Mouse (Mus musculus) ES-E14 (cell line): ENCODE results near the gene Slc38a3. TPM values are rescaled to one million over a fixed set of nuclear protein-coding genes. Genes with fewer than 3 reads are reported as not detected.

Experiments used
- DNase-seq: peaks from one replicate; pipeline ENCODE4 v3.0.0-alpha.2; 2013; ENCODE audit warnings: low read depth, low spot score
- H3K27ac ChIP-seq: 2 replicates; pipeline ENCODE4 v1.5.1; 2012; ENCODE audit warnings: low read depth, mild to moderate bottlenecking, low read length, moderate library complexity, mixed read lengths; ENCODE audit not compliant: poor library complexity, insufficient read depth, severe bottlenecking
- H3K36me3 ChIP-seq: 2 replicates; pipeline ENCODE4 v1.6.1; 2012; ENCODE audit warnings: mild to moderate bottlenecking, low read length, moderate library complexity, mixed read lengths; ENCODE audit not compliant: control insufficient read depth, poor library complexity, insufficient read depth, severe bottlenecking
- H3K4me1 ChIP-seq, 2 experiments: fragments of 150-350 bp in 1 of 2; sonication (generic) in 1 of 2; 2 replicates each; pipeline ENCODE4 v1.6.1; 2012; ENCODE audit warnings: low read length in 2 of 2, mild to moderate bottlenecking in 1 of 2, mixed read lengths in 1 of 2; ENCODE audit not compliant: control insufficient read depth in 2 of 2, insufficient read depth in 2 of 2, poor library complexity in 1 of 2
- H3K4me3 ChIP-seq, 2 experiments: fragments of 150-350 bp in 1 of 2; sonication (generic) in 1 of 2; 2 replicates each; pipeline ENCODE4 v1.5.1; 2012; ENCODE audit warnings: low read length in 2 of 2, low read depth in 1 of 2, mild to moderate bottlenecking in 1 of 2, mixed read lengths in 1 of 2; ENCODE audit not compliant: insufficient read depth in 1 of 2, poor library complexity in 1 of 2, severe bottlenecking in 1 of 2
- H3K9ac ChIP-seq: 2 replicates; pipeline ENCODE4 v1.6.1; 2012; ENCODE audit warnings: low read depth, mild to moderate bottlenecking, low read length, mixed read lengths; ENCODE audit not compliant: poor library complexity, insufficient read depth, severe bottlenecking
- H3K9me3 ChIP-seq: fragments of 150-350 bp; sonication (generic); 2 replicates; pipeline ENCODE4 v1.6.1; 2012; ENCODE audit warnings: low read depth, mild to moderate bottlenecking, low read length; ENCODE audit not compliant: control insufficient read depth, insufficient read depth
- CHD2 ChIP-seq: IDR thresholded peaks from 2 replicates; pipeline ENCODE4 v1.6.1; 2014; ENCODE audit warnings: mild to moderate bottlenecking, low read depth, low read length, inconsistent platforms
- HCFC1 ChIP-seq: IDR thresholded peaks from 2 replicates; pipeline ENCODE4 v1.6.1; 2012; ENCODE audit warnings: low read length, inconsistent platforms, borderline replicate concordance; ENCODE audit not compliant: insufficient read depth
- MAFK ChIP-seq: IDR thresholded peaks from 2 replicates; pipeline ENCODE4 v1.6.1; 2014; ENCODE audit warnings: mild to moderate bottlenecking, low read depth, low read length, inconsistent platforms; ENCODE audit not compliant: insufficient read depth
- ZC3H11A ChIP-seq: IDR thresholded peaks from 2 replicates; pipeline ENCODE4 v1.6.1; 2012; ENCODE audit warnings: low read depth, mild to moderate bottlenecking, inconsistent platforms, low read length, borderline replicate concordance
- ZNF384 ChIP-seq: IDR thresholded peaks from 2 replicates; pipeline ENCODE4 v1.6.1; 2012; ENCODE audit warnings: low read depth, low read length, inconsistent platforms
- in situ Hi-C, 2 experiments: fragments of 600-800 bp; cut with MboI; formaldehyde crosslinking; loops; one replicate each; pipeline ENCODE4 v1.15.1; 2025; ENCODE audit warnings: low sequenced_read_pairs in 2 of 2, inconsistent platforms in 1 of 2; ENCODE audit not compliant: unreplicated experiment in 2 of 2
- total RNA-seq: library from RNA; depleted of rRNA; stranded (reverse); fragments of 300-350 nt; gene quantifications from 2 replicates; pipeline ENCODE4 v1.2.3, GENCODE M21; 2012

Slc38a3 gene
- total RNA-seq, 1 experiment, result 2.9 TPM

DNA sequence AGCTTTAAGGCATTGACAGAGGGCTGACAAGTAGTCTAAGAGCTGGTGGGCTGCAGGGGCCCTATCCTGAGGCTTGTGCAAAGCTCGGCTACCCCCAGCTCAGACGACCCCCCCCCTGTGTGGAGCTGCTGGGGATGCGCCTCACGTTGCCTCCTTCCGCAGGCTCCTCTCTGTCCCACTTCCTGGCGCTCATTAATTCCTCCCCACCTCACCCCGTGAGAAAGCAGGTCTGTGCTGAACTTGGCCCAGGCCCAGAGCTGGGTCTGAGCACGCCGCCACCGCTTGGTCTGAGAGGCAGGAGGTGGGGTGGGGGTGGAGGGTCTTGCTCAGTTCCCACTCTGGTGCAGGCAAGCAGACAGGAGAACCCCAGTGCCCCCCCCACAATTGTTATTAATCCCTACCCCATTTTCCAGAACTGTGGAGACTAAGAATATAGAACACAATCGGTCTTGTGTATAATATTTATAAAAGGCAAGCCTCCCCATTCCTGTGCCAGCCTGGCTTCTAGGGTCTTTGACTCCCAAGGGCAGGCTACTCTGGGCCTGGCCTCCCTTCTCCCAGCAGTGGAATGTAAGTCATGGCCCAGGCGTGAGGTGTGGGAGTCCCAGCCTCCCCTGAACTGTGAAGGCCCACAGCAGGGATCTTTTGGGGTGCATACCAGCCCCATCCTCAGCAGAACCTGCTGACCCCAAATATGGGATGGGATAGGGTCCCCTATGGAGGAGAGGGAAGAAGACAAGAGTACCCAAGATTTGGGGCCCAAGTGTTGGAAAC is 18.4 kb downstream of the Slc38a3 start:
- in situ Hi-C loops, result no loop called here

DNA sequence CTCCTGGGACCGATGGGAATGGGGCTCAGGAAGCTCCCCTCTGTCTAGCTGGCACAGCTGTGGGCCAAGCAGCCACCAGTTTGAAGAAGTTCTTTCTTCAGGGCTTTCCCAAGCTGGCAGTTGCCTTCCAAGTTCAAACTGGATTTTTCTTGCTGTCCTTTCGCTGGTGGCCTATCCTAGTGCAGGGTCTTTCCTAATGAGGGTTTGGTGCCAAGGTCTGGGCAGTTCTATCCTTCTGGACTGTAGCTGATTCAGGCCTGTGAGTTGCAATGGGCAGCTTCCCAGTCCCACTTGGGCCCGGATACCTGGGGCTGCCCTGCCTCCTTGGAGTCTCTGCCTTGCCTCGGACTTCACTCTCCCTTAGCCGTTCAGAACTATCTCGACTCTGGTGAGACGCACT is 19.1 kb downstream of the Slc38a3 start:
- TF ChIP-seq MAFK (no peak), ZC3H11A (no peak), HCFC1 (no peak), CHD2 (no peak), ZNF384 (no peak)
- Histone ChIP-seq H3K9ac (no peak overlapping the region), H3K27ac (no peak overlapping the region), H3K4me1 (peaks cover 0 to 9% of the 10 kb centered on the region in 2 experiments; a peak in 1 of 4 replicates), H3K4me3 (no peak overlapping the region), H3K9me3 (no peaks in the 10 kb centered on the region), H3K36me3 (no peaks in the 10 kb centered on the region)
- DNase-seq, result no peak
- in situ Hi-C loops, result no loop called here

More for the DNA sequence above, 18.4 kb downstream of the Slc38a3 start:
- Histone ChIP-seq H3K4me1 (peaks cover 0 to 9% of the 10 kb centered on the region in 2 experiments; a peak in 1 of 4 replicates), H3K9me3 (no peaks in the 10 kb centered on the region), H3K4me3 (no peak overlapping the region), H3K36me3 (no peaks in the 10 kb centered on the region), H3K27ac (no peak overlapping the region), H3K9ac (no peak overlapping the region)
- TF ChIP-seq CHD2, result no peak
- no peak for TF ChIP-seq MAFK
- TF ChIP-seq ZC3H11A, result no peak
- no peak for TF ChIP-seq HCFC1
- TF ChIP-seq ZNF384, result no peak
- DNase-seq, result no peak

GRCm38 (mm10) chr9:107648767-107649166 is 20.6 kb downstream of the Slc38a3 start:
- TF ChIP-seq ZC3H11A, result no peak
- TF ChIP-seq ZNF384, result no peak
- no peak for TF ChIP-seq MAFK
- no peak for TF ChIP-seq HCFC1
- TF ChIP-seq CHD2, result no peak
- H3K9me3 ChIP-seq, result no peaks in the 10 kb centered on the region
- in situ Hi-C loops, result no loop called here
- H3K9ac ChIP-seq, result no peak overlapping the region
- no peaks in the 10 kb centered on the region for H3K36me3 ChIP-seq
- no peak for DNase-seq
- H3K4me1 ChIP-seq, result peaks cover 5 to 9% of the 10 kb centered on the region in 2 experiments; a peak in 3 of 4 replicates
- H3K4me3 ChIP-seq, result no peak overlapping the region
- no peak overlapping the region for H3K27ac ChIP-seq

- Histone ChIP-seq H3K9ac (no peak overlapping the region), H3K4me1 (peaks cover 5 to 10% of the 10 kb centered on the region in 2 experiments; a peak in 3 of 4 replicates), H3K36me3 (no peaks in the 10 kb centered on the region), H3K9me3 (no peaks in the 10 kb centered on the region), H3K4me3 (no peak overlapping the region), H3K27ac (no peak overlapping the region)
- no peak for DNase-seq
- no peak for TF ChIP-seq CHD2
- peak; percentile 58; the same call in 1 of the 2 replicates for TF ChIP-seq ZNF384
- in situ Hi-C loops, result no loop called here
Observed at GRCm38 (mm10) chr9:107646975-107647374, 22.4 kb downstream of the Slc38a3 start.
